Mouse (Mus musculus): ENCODE measurements at regions not wholly inside any gene's neighbourhood (a gene's known extent, or its start where the extent isn't known, plus 50 kb on each side); places are given as distances from the start of the nearest gene placed in this dataset.

GRCm38 (mm10) chr4:72437367-72437766 is 236.6 kb upstream of the Tle1 start:
- no peaks in the 10 kb centered on the region for H3K9me3 ChIP-seq
- no peaks in the 10 kb centered on the region for H3K27me3 ChIP-seq (replicated peaks; ENCODE audit: low read depth, poor library complexity, severe bottlenecking)
- H3K36me3 ChIP-seq (replicated peaks) = no peaks in the 10 kb centered on the region
- DNase-seq (ENCODE audit: low spot score) = no peak
- no peaks in the 10 kb centered on the region for H3K4me1 ChIP-seq
- no peak overlapping the region for H3K4me3 ChIP-seq
- H3K27ac ChIP-seq (replicated peaks) = no peak overlapping the region

- H3K36me3 ChIP-seq (replicated peaks) = no peaks in the 10 kb centered on the region
- H3K4me3 ChIP-seq = no peak overlapping the region
- DNase-seq (ENCODE audit: low spot score) = no peak
- H3K4me1 ChIP-seq = no peaks in the 10 kb centered on the region
- H3K27ac ChIP-seq (replicated peaks) = no peak overlapping the region
- no peaks in the 10 kb centered on the region for H3K27me3 ChIP-seq (replicated peaks; ENCODE audit: low read depth, poor library complexity, severe bottlenecking)
- H3K9me3 ChIP-seq = no peaks in the 10 kb centered on the region
- 93% methylated on average over 1 of the region's 1 CpGs for WGBS
Measured at GRCm38 (mm10) chr4:72425316-72425715, 224.6 kb upstream of the Tle1 start.

GRCm38 (mm10) chr4:72412100-72412788 is 211.5 kb upstream of the Tle1 start:
- 85% methylated on average over 8 of the region's 8 CpGs for WGBS
- H3K36me3 ChIP-seq (replicated peaks) = no peaks in the 10 kb centered on the region
- no peak overlapping the region for H3K4me3 ChIP-seq
- no peak for DNase-seq (ENCODE audit: low spot score)
- no peak overlapping the region for H3K27ac ChIP-seq (replicated peaks)
- no peaks in the 10 kb centered on the region for H3K27me3 ChIP-seq (replicated peaks; ENCODE audit: low read depth, poor library complexity, severe bottlenecking)
- H3K9me3 ChIP-seq = no peaks in the 10 kb centered on the region
- H3K4me1 ChIP-seq = no peaks in the 10 kb centered on the region

GRCm38 (mm10) chr4:72411343-72411742 is 210.6 kb upstream of the Tle1 start:
- Histone ChIP-seq H3K36me3 (replicated peaks) (no peaks in the 10 kb centered on the region), H3K4me3 (no peak overlapping the region), H3K4me1 (no peaks in the 10 kb centered on the region), H3K9me3 (no peaks in the 10 kb centered on the region), H3K27me3 (replicated peaks; ENCODE audit: low read depth, poor library complexity, severe bottlenecking) (no peaks in the 10 kb centered on the region), H3K27ac (replicated peaks) (no peak overlapping the region)
- no peak for DNase-seq (ENCODE audit: low spot score)
- WGBS = 90% methylated on average over 3 of the region's 3 CpGs

GRCm38 (mm10) chr4:72400759-72401158 is 200.0 kb upstream of the Tle1 start:
- H3K4me3 ChIP-seq = no peak overlapping the region
- 91% methylated on average over 1 of the region's 1 CpGs for WGBS
- H3K4me1 ChIP-seq = no peaks in the 10 kb centered on the region
- H3K9me3 ChIP-seq = no peaks in the 10 kb centered on the region
- H3K27ac ChIP-seq (replicated peaks) = no peak overlapping the region
- no peaks in the 10 kb centered on the region for H3K36me3 ChIP-seq (replicated peaks)
- H3K27me3 ChIP-seq (replicated peaks; ENCODE audit: low read depth, poor library complexity, severe bottlenecking) = no peaks in the 10 kb centered on the region
- no peak for DNase-seq (ENCODE audit: low spot score)

GRCm38 (mm10) chr4:72391887-72392435 is 191.2 kb upstream of the Tle1 start:
- no peak overlapping the region for H3K4me3 ChIP-seq
- 82% methylated on average over 3 of the region's 3 CpGs for WGBS
- no peaks in the 10 kb centered on the region for H3K27me3 ChIP-seq (replicated peaks; ENCODE audit: low read depth, poor library complexity, severe bottlenecking)
- H3K36me3 ChIP-seq (replicated peaks) = no peaks in the 10 kb centered on the region
- H3K27ac ChIP-seq (replicated peaks) = no peak overlapping the region
- no peak for DNase-seq (ENCODE audit: low spot score)
- H3K9me3 ChIP-seq = no peaks in the 10 kb centered on the region
- no peaks in the 10 kb centered on the region for H3K4me1 ChIP-seq

- 79% methylated on average over 5 of the region's 5 CpGs for WGBS
- no peak overlapping the region for H3K27ac ChIP-seq (replicated peaks)
Measured at GRCm38 (mm10) chr4:72389811-72390625, 189.3 kb upstream of the Tle1 start.

GRCm38 (mm10) chr4:72384901-72385264 is 184.2 kb upstream of the Tle1 start:
- no peaks in the 10 kb centered on the region for H3K36me3 ChIP-seq (replicated peaks)
- H3K4me1 ChIP-seq = peaks cover 7% of the 10 kb centered on the region
- 36% methylated on average over 12 of the region's 12 CpGs for WGBS
- DNase-seq (ENCODE audit: low spot score) = peak; percentile 23
- H3K27ac ChIP-seq (replicated peaks) = no peak overlapping the region
- no peaks in the 10 kb centered on the region for H3K27me3 ChIP-seq (replicated peaks; ENCODE audit: low read depth, poor library complexity, severe bottlenecking)
- no peak overlapping the region for H3K4me3 ChIP-seq
- H3K9me3 ChIP-seq = no peaks in the 10 kb centered on the region

More at GRCm38 (mm10) chr4:72389811-72390625, 189.3 kb upstream of the Tle1 start:
- H3K27me3 ChIP-seq (replicated peaks; ENCODE audit: low read depth, poor library complexity, severe bottlenecking) = no peaks in the 10 kb centered on the region
- H3K4me3 ChIP-seq = no peak overlapping the region
- no peak for DNase-seq (ENCODE audit: low spot score)
- no peaks in the 10 kb centered on the region for H3K9me3 ChIP-seq
- H3K36me3 ChIP-seq (replicated peaks) = no peaks in the 10 kb centered on the region
- peaks cover under 1% of the 10 kb centered on the region for H3K4me1 ChIP-seq

GRCm38 (mm10) chr4:72384259-72384900 is 183.7 kb upstream of the Tle1 start:
- 89% methylated on average over 5 of the region's 5 CpGs for WGBS
- H3K27ac ChIP-seq (replicated peaks) = no peak overlapping the region
- DNase-seq (ENCODE audit: low spot score) = no peak

GRCm38 (mm10) chr4:72383729-72384128 is 183.0 kb upstream of the Tle1 start:
- Histone ChIP-seq H3K9me3 (no peaks in the 10 kb centered on the region), H3K27me3 (replicated peaks; ENCODE audit: low read depth, poor library complexity, severe bottlenecking) (no peaks in the 10 kb centered on the region), H3K4me1 (peaks cover 7% of the 10 kb centered on the region), H3K4me3 (no peak overlapping the region), H3K36me3 (replicated peaks) (no peaks in the 10 kb centered on the region), H3K27ac (replicated peaks) (no peak overlapping the region)
- 83% methylated on average over 2 of the region's 2 CpGs for WGBS
- no peak for DNase-seq (ENCODE audit: low spot score)

More at GRCm38 (mm10) chr4:72384259-72384900, 183.7 kb upstream of the Tle1 start:
- peaks cover 7% of the 10 kb centered on the region for H3K4me1 ChIP-seq
- H3K36me3 ChIP-seq (replicated peaks) = no peaks in the 10 kb centered on the region
- no peak overlapping the region for H3K4me3 ChIP-seq
- no peaks in the 10 kb centered on the region for H3K27me3 ChIP-seq (replicated peaks; ENCODE audit: low read depth, poor library complexity, severe bottlenecking)
- no peaks in the 10 kb centered on the region for H3K9me3 ChIP-seq

GRCm38 (mm10) chr4:72382517-72383147 is 181.9 kb upstream of the Tle1 start:
- H3K27me3 ChIP-seq (replicated peaks; ENCODE audit: low read depth, poor library complexity, severe bottlenecking) = no peaks in the 10 kb centered on the region
- 87% methylated on average over 11 of the region's 11 CpGs for WGBS
- no peak for DNase-seq (ENCODE audit: low spot score)
- no peak overlapping the region for H3K4me3 ChIP-seq
- peaks cover 7% of the 10 kb centered on the region for H3K4me1 ChIP-seq
- no peaks in the 10 kb centered on the region for H3K9me3 ChIP-seq
- no peak overlapping the region for H3K27ac ChIP-seq (replicated peaks)
- H3K36me3 ChIP-seq (replicated peaks) = no peaks in the 10 kb centered on the region

GRCm38 (mm10) chr4:72381742-72382141 is 181.0 kb upstream of the Tle1 start:
- no peak overlapping the region for H3K27ac ChIP-seq (replicated peaks)
- peaks cover 7% of the 10 kb centered on the region for H3K4me1 ChIP-seq
- H3K4me3 ChIP-seq = no peak overlapping the region
- H3K36me3 ChIP-seq (replicated peaks) = no peaks in the 10 kb centered on the region
- no peaks in the 10 kb centered on the region for H3K27me3 ChIP-seq (replicated peaks; ENCODE audit: low read depth, poor library complexity, severe bottlenecking)
- WGBS = 80% methylated on average over 6 of the region's 6 CpGs
- DNase-seq (ENCODE audit: low spot score) = no peak
- H3K9me3 ChIP-seq = no peaks in the 10 kb centered on the region
